Mouse (Mus musculus): Measurements from ENCODE around the gene Fam206a. TPM values are rescaled to one million over a fixed set of nuclear protein-coding genes. Genes with fewer than 3 reads are reported as not detected.

Gene Fam206a
- polyA plus RNA-seq (2016; fragmentation: Nextera tagmentation; extraction: Ambion mirVana): 15.7 and 19.5 TPM in 2 replicates

- Histone ChIP-seq H3K36me3 (peaks cover 59% of the 10 kb centered on the region), H3K4me1 (peaks cover 14% of the 10 kb centered on the region), H3K9me3 (no peaks in the 10 kb centered on the region), H3K4me3 (peak within 1 kb of the TSS; percentile 99), H3K27me3 (ENCODE audit: insufficient read depth, poor library complexity, severe bottlenecking) (no peaks in the 10 kb centered on the region), H3K27ac (peak within 1 kb of the TSS; percentile 96)
- DNase-seq (ENCODE audit: low spot score): peak; percentile 96
- WGBS: under 1% methylated on average over 72 of the region's 72 CpGs
Measured at GRCm38 (mm10) chr4:56801907-56802668, at the start of gene Fam206a, which contains the start of gene Elp1. Gene Fam206a, plus strand, starts transcription at chr4:56802345. Gene Elp1, minus strand, starts transcription at chr4:56802331.

GRCm38 (mm10) chr4:56756021-56756420 is 46.1 kb upstream of the Fam206a start:
- Histone ChIP-seq H3K4me1 (no peaks in the 10 kb centered on the region), H3K27ac (no peak overlapping the region), H3K36me3 (peaks cover 91% of the 10 kb centered on the region), H3K4me3 (no peak overlapping the region), H3K9me3 (no peaks in the 10 kb centered on the region), H3K27me3 (ENCODE audit: insufficient read depth, poor library complexity, severe bottlenecking) (no peaks in the 10 kb centered on the region)
- no peak for DNase-seq (ENCODE audit: low spot score)
- WGBS: 89% methylated on average over 5 of the region's 5 CpGs

GRCm38 (mm10) chr4:56756966-56757600 is 45.1 kb upstream of the Fam206a start:
- Histone ChIP-seq H3K27ac (no peak overlapping the region), H3K36me3 (peaks cover 91% of the 10 kb centered on the region), H3K27me3 (ENCODE audit: insufficient read depth, poor library complexity, severe bottlenecking) (no peaks in the 10 kb centered on the region), H3K4me1 (no peaks in the 10 kb centered on the region), H3K9me3 (no peaks in the 10 kb centered on the region), H3K4me3 (no peak overlapping the region)
- WGBS: 90% methylated on average over 10 of the region's 10 CpGs
- no peak for DNase-seq (ENCODE audit: low spot score)

GRCm38 (mm10) chr4:56757693-56758092 is 44.5 kb upstream of the Fam206a start:
- H3K36me3 ChIP-seq: peaks cover 95% of the 10 kb centered on the region
- WGBS: 78% methylated on average over 1 of the region's 1 CpGs
- H3K4me1 ChIP-seq: no peaks in the 10 kb centered on the region
- H3K9me3 ChIP-seq: no peaks in the 10 kb centered on the region
- no peak overlapping the region for H3K4me3 ChIP-seq
- no peak overlapping the region for H3K27ac ChIP-seq
- H3K27me3 ChIP-seq (ENCODE audit: insufficient read depth, poor library complexity, severe bottlenecking): no peaks in the 10 kb centered on the region
- DNase-seq (ENCODE audit: low spot score): no peak

GRCm38 (mm10) chr4:56767861-56768284 is 34.3 kb upstream of the Fam206a start:
- 49% methylated on average over 5 of the region's 5 CpGs for WGBS

GRCm38 (mm10) chr4:56768913-56769312 is 33.2 kb upstream of the Fam206a start:
- Histone ChIP-seq H3K36me3 (peaks cover 96% of the 10 kb centered on the region), H3K9me3 (no peaks in the 10 kb centered on the region), H3K4me1 (peaks cover 4% of the 10 kb centered on the region; the same call in 1 of the 2 replicates), H3K27ac (no peak overlapping the region), H3K4me3 (no peak overlapping the region), H3K27me3 (ENCODE audit: insufficient read depth, poor library complexity, severe bottlenecking) (no peaks in the 10 kb centered on the region)
- DNase-seq (ENCODE audit: low spot score): no peak
- whole genome bisulfite sequencing: 86% methylated on average over 7 of the region's 7 CpGs

More at GRCm38 (mm10) chr4:56767861-56768284, 34.3 kb upstream of the Fam206a start:
- peaks cover 4% of the 10 kb centered on the region; the same call in 1 of the 2 replicates for H3K4me1 ChIP-seq
- peak overlapping the region; percentile 23; the same call in 1 of the 2 replicates for H3K27ac ChIP-seq
- no peak for DNase-seq (ENCODE audit: low spot score)
- H3K4me3 ChIP-seq: no peak overlapping the region
- H3K27me3 ChIP-seq (ENCODE audit: insufficient read depth, poor library complexity, severe bottlenecking): no peaks in the 10 kb centered on the region
- no peaks in the 10 kb centered on the region for H3K9me3 ChIP-seq
- H3K36me3 ChIP-seq: peaks cover 90% of the 10 kb centered on the region

GRCm38 (mm10) chr4:56771065-56771464 is 31.1 kb upstream of the Fam206a start:
- H3K36me3 ChIP-seq: peaks cover 97% of the 10 kb centered on the region
- H3K27ac ChIP-seq: no peak overlapping the region
- no peaks in the 10 kb centered on the region for H3K27me3 ChIP-seq (ENCODE audit: insufficient read depth, poor library complexity, severe bottlenecking)
- H3K4me1 ChIP-seq: peaks cover 4% of the 10 kb centered on the region; the same call in 1 of the 2 replicates
- H3K9me3 ChIP-seq: no peaks in the 10 kb centered on the region
- 77% methylated on average over 1 of the region's 1 CpGs for WGBS
- H3K4me3 ChIP-seq: no peak overlapping the region
- no peak for DNase-seq (ENCODE audit: low spot score)

GRCm38 (mm10) chr4:56791373-56791772 is 10.8 kb upstream of the Fam206a start:
- Histone ChIP-seq H3K27me3 (ENCODE audit: insufficient read depth, poor library complexity, severe bottlenecking) (no peaks in the 10 kb centered on the region), H3K4me3 (no peak overlapping the region), H3K4me1 (no peaks in the 10 kb centered on the region), H3K36me3 (peaks cover 93% of the 10 kb centered on the region), H3K9me3 (no peaks in the 10 kb centered on the region), H3K27ac (no peak overlapping the region)
- WGBS: 51% methylated on average over 1 of the region's 1 CpGs
- no peak for DNase-seq (ENCODE audit: low spot score)

- Histone ChIP-seq H3K27ac (peak overlapping the region; percentile 96), H3K4me1 (peaks cover 14% of the 10 kb centered on the region), H3K9me3 (no peaks in the 10 kb centered on the region), H3K4me3 (peak overlapping the region; percentile 99), H3K36me3 (peaks cover 59% of the 10 kb centered on the region), H3K27me3 (ENCODE audit: insufficient read depth, poor library complexity, severe bottlenecking) (no peaks in the 10 kb centered on the region)
- WGBS: 2% methylated on average over 25 of the region's 25 CpGs
- no peak for DNase-seq (ENCODE audit: low spot score)
Measured at GRCm38 (mm10) chr4:56802669-56803150, 565 bp downstream of the Fam206a start.

GRCm38 (mm10) chr4:56809050-56809449 is 6.9 kb downstream of the Fam206a start:
- peaks cover 40% of the 10 kb centered on the region for H3K36me3 ChIP-seq
- H3K4me1 ChIP-seq: peaks cover 10% of the 10 kb centered on the region; the same call in 1 of the 2 replicates
- WGBS: 71% methylated on average over 4 of the region's 4 CpGs
- H3K27me3 ChIP-seq (ENCODE audit: insufficient read depth, poor library complexity, severe bottlenecking): no peaks in the 10 kb centered on the region
- no peak for DNase-seq (ENCODE audit: low spot score)
- H3K4me3 ChIP-seq: no peak overlapping the region
- H3K27ac ChIP-seq: no peak overlapping the region
- no peaks in the 10 kb centered on the region for H3K9me3 ChIP-seq

GRCm38 (mm10) chr4:56811642-56812041 is 9.5 kb downstream of the Fam206a start:
- Histone ChIP-seq H3K4me3 (no peak overlapping the region), H3K27ac (no peak overlapping the region), H3K4me1 (peaks cover 14% of the 10 kb centered on the region; the same call in 1 of the 2 replicates), H3K36me3 (peaks cover 16% of the 10 kb centered on the region), H3K27me3 (ENCODE audit: insufficient read depth, poor library complexity, severe bottlenecking) (no peaks in the 10 kb centered on the region), H3K9me3 (no peaks in the 10 kb centered on the region)
- DNase-seq (ENCODE audit: low spot score): no peak
- 62% methylated on average over 3 of the region's 3 CpGs for WGBS

GRCm38 (mm10) chr4:56812096-56812495 is 10.0 kb downstream of the Fam206a start:
- DNase-seq (ENCODE audit: low spot score): no peak
- H3K4me1 ChIP-seq: peaks cover 14% of the 10 kb centered on the region; the same call in 1 of the 2 replicates
- H3K9me3 ChIP-seq: no peaks in the 10 kb centered on the region
- no peak overlapping the region for H3K4me3 ChIP-seq
- no peak overlapping the region for H3K27ac ChIP-seq
- no peaks in the 10 kb centered on the region for H3K27me3 ChIP-seq (ENCODE audit: insufficient read depth, poor library complexity, severe bottlenecking)
- peaks cover 13% of the 10 kb centered on the region; the same call in 1 of the 2 replicates for H3K36me3 ChIP-seq
- WGBS: 85% methylated on average over 4 of the region's 4 CpGs

- no peak overlapping the region for H3K27ac ChIP-seq
- H3K4me1 ChIP-seq: peaks cover 14% of the 10 kb centered on the region; the same call in 1 of the 2 replicates
- no peak overlapping the region for H3K4me3 ChIP-seq
- H3K27me3 ChIP-seq (ENCODE audit: insufficient read depth, poor library complexity, severe bottlenecking): no peaks in the 10 kb centered on the region
- 0 out of 2 replicates have a peak, but pooled peaks cover 2% of the 10 kb centered on the region for H3K36me3 ChIP-seq
- no peak for DNase-seq (ENCODE audit: low spot score)
- no peaks in the 10 kb centered on the region for H3K9me3 ChIP-seq
- WGBS: 86% methylated on average over 8 of the region's 8 CpGs
Measured at GRCm38 (mm10) chr4:56815131-56815530, 13.0 kb downstream of the Fam206a start.

Measured in heart, embryonic 10.5 days (tissue).